Mouse (Mus musculus) lung, embryonic 16.5 days (tissue): ENCODE data around the gene Tmem56. TPM values are rescaled to one million over a fixed set of nuclear protein-coding genes. Genes with fewer than 3 reads are reported as not detected.

Experiments
- ATAC-seq: fragments of 200-750 bp; cut with Nextera tagmentation; 2 replicates; pipeline ENCODE4 v1.8.0; 2017; ENCODE audit warnings: low read depth, mild to moderate bottlenecking, moderate library complexity
- H3K27ac ChIP-seq: fragments of 300-500 bp; sonication (generic); 2 replicates; pipeline ENCODE4 v1.5.1; 2014; ENCODE audit warnings: mild to moderate bottlenecking, control low read depth, low read length
- H3K27me3 ChIP-seq: fragments of 300-500 bp; sonication (generic); 2 replicates; pipeline ENCODE4 v1.6.1; 2014; ENCODE audit warnings: low read depth, low read length, mixed read lengths; ENCODE audit not compliant: control insufficient read depth, insufficient read depth
- H3K36me3 ChIP-seq: fragments of 300-500 bp; sonication (generic); 2 replicates; pipeline ENCODE4 v1.6.1; 2014; ENCODE audit warnings: low read length; ENCODE audit not compliant: control insufficient read depth, insufficient read depth
- H3K4me1 ChIP-seq: fragments of 300-500 bp; sonication (generic); replicated peaks from 2 replicates; pipeline ENCODE4 v1.6.1; 2014; ENCODE audit warnings: low read length, mixed read lengths; ENCODE audit not compliant: control insufficient read depth, insufficient read depth
- H3K4me2 ChIP-seq: fragments of 300-500 bp; sonication (generic); 2 replicates; pipeline ENCODE4 v1.6.1; 2014; ENCODE audit warnings: low read depth, low read length, control low read depth
- H3K4me3 ChIP-seq: fragments of 300-500 bp; sonication (generic); 2 replicates; pipeline ENCODE4 v1.5.1; 2014; ENCODE audit warnings: mild to moderate bottlenecking, low read length, control low read depth
- H3K9ac ChIP-seq: fragments of 300-500 bp; sonication (generic); 2 replicates; pipeline ENCODE4 v1.6.1; 2014; ENCODE audit warnings: low read length, control low read depth
- H3K9me3 ChIP-seq: fragments of 300-500 bp; sonication (generic); 2 replicates; pipeline ENCODE4 v1.6.1; 2016; ENCODE audit warnings: low read length; ENCODE audit not compliant: control insufficient read depth
- WGBS: fragments of 180-500 bp; shearing (Covaris S2); extraction: QIAGEN DNeasy Blood & Tissue Kit; methylation state at CpG from one replicate; pipeline ENCODE4 v1.1.7; 2014; 5-methylcytosine and 5-hydroxymethylcytosine counted together
- polyA plus RNA-seq: library from polyadenylated mRNA; unstranded; fragments of >200 nt; fragmentation: Nextera tagmentation; extraction: Ambion mirVana; gene quantifications from 2 replicates; pipeline ENCODE4 v1.2.1, GENCODE M21; 2015

Gene Tmem56
- polyA plus RNA-seq, 1 experiment from 2014 or later: 0.48 TPM

DNA sequence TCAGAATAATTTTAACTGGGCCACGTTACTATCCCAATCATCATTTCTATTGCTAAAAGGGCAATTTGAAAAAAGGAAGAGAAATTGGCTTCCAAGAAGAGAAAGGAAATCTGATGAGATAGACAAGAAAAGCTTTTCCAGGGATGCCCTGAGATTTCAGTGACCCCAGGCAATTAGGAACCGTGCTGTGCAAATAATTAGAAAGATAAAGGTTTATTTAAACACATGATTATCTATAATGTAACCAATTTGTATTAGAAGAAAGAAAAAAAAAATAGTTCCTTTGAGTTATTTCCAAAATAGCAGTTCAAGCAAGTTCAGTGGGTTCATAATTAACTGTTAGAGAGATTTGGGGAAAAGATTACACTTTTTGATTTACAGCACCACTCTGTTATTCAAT, 110.2 kb downstream of the Tmem56 start:
- no peak overlapping the region for H3K27ac ChIP-seq
- no peak overlapping the region for H3K4me3 ChIP-seq
- WGBS: 51% methylated on average over 2 of the region's 2 CpGs
- H3K4me2 ChIP-seq: no peak overlapping the region
- H3K9me3 ChIP-seq: no peaks in the 10 kb centered on the region
- H3K4me1 ChIP-seq: no peaks in the 10 kb centered on the region
- ATAC-seq: no peak
- no peaks in the 10 kb centered on the region for H3K36me3 ChIP-seq
- H3K9ac ChIP-seq: no peak overlapping the region
- H3K27me3 ChIP-seq: no peaks in the 10 kb centered on the region

DNA sequence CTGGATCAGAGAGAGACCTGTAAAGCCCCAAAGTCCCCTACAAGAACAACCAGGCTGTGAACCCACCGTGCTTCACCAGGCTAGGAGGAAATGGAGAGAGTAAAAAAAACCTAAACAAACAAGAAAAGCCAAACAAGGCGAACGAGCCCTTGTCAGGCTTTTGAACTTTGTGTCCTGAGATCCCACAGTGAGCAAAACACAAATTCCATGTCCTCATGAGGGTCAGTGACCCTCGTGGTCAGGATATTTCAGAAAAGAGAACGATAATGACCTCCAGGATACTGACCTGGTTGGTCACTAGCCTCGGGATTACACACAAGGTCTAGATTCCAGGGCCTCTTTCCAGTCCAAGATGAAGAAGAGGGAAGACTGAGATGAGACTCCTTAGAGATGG, 111.0 kb downstream of the Tmem56 start:
- H3K27me3 ChIP-seq: no peaks in the 10 kb centered on the region
- H3K4me3 ChIP-seq: peak overlapping the region; percentile 75
- H3K9me3 ChIP-seq: no peaks in the 10 kb centered on the region
- no peaks in the 10 kb centered on the region for H3K36me3 ChIP-seq
- 35% methylated on average over 6 of the region's 6 CpGs for WGBS
- no peaks in the 10 kb centered on the region for H3K4me1 ChIP-seq
- no peak for ATAC-seq
- no peak overlapping the region for H3K27ac ChIP-seq
- H3K4me2 ChIP-seq: peak overlapping the region; percentile 78
- peak overlapping the region; percentile 50; the same call in 1 of the 2 replicates for H3K9ac ChIP-seq

DNA sequence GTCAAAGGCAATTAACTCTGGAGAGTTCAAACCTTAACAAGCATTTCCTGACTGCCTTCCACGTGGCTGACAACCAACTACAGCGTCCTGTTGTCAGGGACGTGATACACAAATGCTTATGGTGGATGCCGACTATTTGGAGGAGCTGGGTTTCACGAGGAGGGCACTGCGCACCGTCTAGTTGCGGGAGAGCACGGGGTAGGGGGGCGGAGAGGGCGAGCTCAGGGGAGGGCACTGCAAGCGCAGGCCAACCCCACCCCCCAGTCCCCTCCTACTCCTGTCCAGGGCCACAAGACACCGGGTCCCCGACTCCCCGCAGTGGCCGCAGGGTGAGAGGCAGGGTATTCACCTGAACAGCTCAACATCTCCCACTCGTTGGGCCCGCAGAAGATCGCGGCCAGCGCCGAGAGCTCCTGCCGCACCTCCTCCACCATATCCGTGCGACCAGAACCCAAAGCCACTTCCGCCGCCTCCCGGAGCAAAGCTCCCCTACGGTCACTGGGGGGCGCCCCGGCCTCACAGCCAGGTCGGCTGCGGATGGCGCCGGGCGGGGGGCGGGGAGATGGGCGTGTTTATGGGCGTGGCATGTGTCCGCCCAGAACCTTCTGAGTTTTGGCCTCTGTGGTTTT, 111.5 kb downstream of the Tmem56 start, which contains the start of gene Rwdd3:
Rwdd3 (minus strand) TSS at position 453 of the 629 bp plus-strand sequence.
- H3K9me3 ChIP-seq: peaks cover 2% of the 10 kb centered on the region; the same call in 1 of the 2 replicates
- ATAC-seq: peak; percentile 95
- 0 out of 2 replicates have a peak, but pooled peaks cover 2% of the 10 kb centered on the region for H3K36me3 ChIP-seq
- H3K27ac ChIP-seq: no peak within 1 kb of the TSS
- peak within 1 kb of the TSS; percentile 78 for H3K4me2 ChIP-seq
- H3K27me3 ChIP-seq: no peaks in the 10 kb centered on the region
- H3K4me1 ChIP-seq: no peaks in the 10 kb centered on the region
- H3K9ac ChIP-seq: peak within 1 kb of the TSS; percentile 76
- WGBS: under 1% methylated on average over 40 of the region's 40 CpGs
- H3K4me3 ChIP-seq: peak within 1 kb of the TSS; percentile 75

DNA sequence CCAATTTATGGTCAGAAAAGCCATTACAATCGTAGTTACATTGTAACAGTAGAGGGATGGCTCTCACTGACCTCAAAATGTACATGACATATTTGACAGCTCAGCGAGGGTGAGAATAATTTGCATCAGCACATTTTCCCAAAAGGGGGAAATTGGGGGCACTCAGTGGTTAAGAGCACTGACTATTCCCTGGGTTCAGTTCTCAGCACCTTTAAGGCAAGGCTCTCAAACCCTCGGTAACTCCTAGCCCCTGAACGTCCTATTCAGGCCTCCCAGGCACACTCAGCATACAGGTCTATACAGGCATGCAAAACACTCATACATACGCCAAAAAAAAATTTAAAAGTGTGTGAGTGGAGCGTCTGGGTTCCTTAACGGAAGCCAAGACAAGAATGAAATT, 112.3 kb downstream of the Tmem56 start:
- peak overlapping the region; percentile 75; the same call in 1 of the 2 replicates for H3K4me3 ChIP-seq
- H3K36me3 ChIP-seq: 0 out of 2 replicates have a peak, but pooled peaks cover 2% of the 10 kb centered on the region
- peak overlapping the region; percentile 78 for H3K4me2 ChIP-seq
- H3K27me3 ChIP-seq: no peaks in the 10 kb centered on the region
- no peak for ATAC-seq
- WGBS: 45% methylated on average over 7 of the region's 7 CpGs
- H3K9ac ChIP-seq: no peak overlapping the region
- no peak overlapping the region for H3K27ac ChIP-seq
- peaks cover 2% of the 10 kb centered on the region; the same call in 1 of the 2 replicates for H3K9me3 ChIP-seq
- H3K4me1 ChIP-seq: no peaks in the 10 kb centered on the region

DNA sequence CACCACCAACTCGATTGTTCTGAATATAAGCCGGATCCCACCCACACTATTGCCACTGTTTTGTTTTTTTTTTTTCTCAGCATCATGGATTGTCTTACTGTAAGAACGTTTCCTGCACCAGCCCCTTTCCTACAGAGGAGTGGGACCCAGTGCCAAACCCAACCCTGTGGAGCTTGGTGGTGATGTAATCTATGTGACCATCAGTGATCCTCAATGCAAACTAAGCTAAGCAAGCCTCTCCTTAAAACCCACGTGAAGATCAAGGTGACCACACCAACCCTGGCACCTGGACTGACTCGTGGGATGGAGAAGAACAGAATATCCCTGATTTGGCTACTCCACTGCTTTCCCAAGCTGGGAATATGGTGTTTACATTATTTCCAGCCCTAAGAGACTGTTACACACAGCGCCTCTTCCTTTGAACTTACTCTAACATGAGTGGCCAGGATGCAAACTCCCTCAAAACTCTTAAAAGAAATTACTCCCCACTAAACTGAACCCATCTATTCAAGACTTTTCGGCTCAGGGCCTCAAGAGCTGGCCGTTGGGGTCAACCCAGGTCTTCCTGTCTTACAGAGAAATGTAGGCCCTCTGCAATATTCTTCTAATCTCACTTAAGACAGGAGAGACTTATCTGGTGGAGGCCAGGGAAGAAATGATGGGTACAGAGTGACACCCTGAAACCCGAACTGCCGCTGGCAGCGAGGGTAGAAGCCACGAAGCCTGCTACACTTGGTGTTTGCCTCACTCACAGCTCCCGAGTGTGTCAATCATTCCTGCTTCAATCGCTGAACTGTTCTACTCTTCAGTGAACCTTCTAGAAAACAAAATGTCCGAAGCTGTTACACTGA, 113.6 kb downstream of the Tmem56 start:
- Histone ChIP-seq H3K4me1 (no peaks in the 10 kb centered on the region), H3K27ac (no peak overlapping the region), H3K4me3 (no peak overlapping the region), H3K9ac (no peak overlapping the region), H3K9me3 (peaks cover 2% of the 10 kb centered on the region; the same call in 1 of the 2 replicates), H3K27me3 (no peaks in the 10 kb centered on the region), H3K36me3 (0 out of 2 replicates have a peak, but pooled peaks cover 2% of the 10 kb centered on the region), H3K4me2 (no peak overlapping the region)
- WGBS: 66% methylated on average over 15 of the region's 15 CpGs
- ATAC-seq: no peak

DNA sequence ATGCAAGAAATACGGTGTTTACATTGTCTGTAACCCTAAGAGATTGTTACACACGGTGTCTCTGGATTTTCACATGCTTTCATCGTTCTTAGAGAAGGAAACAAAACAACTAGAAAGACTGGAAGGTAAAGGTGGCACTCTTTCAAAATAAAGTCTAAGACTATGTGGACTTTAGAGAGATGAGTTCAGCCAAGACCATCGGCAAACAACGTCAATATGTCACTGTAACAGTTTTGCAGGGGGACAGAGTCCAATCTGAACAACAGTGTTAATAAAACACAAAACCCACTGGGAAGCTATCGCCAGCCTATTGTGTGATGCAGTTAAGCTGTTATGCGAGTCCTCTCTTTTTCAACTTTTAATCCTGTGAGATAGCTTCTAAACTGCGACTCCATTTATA, 114.3 kb downstream of the Tmem56 start:
- Histone ChIP-seq H3K4me2 (no peak overlapping the region), H3K9me3 (peaks cover 2% of the 10 kb centered on the region; the same call in 1 of the 2 replicates), H3K9ac (no peak overlapping the region), H3K4me1 (no peaks in the 10 kb centered on the region), H3K36me3 (0 out of 2 replicates have a peak, but pooled peaks cover 2% of the 10 kb centered on the region), H3K27me3 (no peaks in the 10 kb centered on the region), H3K27ac (no peak overlapping the region), H3K4me3 (no peak overlapping the region)
- WGBS: 77% methylated on average over 8 of the region's 8 CpGs
- no peak for ATAC-seq

DNA sequence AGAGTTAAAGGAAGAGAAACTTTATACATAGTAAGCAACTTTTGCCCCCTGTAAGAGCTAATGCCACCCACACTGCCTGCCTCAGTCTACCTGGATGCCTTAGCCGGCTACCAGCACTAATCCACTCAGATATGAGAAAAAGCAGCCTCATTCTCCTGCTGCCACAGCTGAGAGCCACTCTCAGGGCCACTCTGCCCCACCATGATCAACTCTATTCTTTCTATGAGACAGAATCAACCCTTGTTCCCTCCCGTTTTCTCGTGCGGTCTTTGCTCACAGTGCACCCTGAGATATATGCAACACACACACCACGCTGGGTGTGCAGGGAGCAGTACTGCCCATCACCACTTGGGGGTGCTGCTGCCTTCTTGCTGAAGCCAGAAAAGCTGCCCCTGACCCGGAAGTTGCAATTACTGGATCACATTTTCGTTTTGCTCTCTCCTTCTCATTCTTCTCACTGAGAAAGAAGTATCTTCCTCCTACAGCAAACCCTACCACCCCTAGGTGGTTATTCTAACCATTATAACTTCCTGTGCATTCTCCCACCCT, 119.6 kb downstream of the Tmem56 start:
- H3K4me1 ChIP-seq: no peaks in the 10 kb centered on the region; the same call in 1 of the 2 replicates
- no peak overlapping the region for H3K9ac ChIP-seq
- peaks cover 2% of the 10 kb centered on the region; the same call in 1 of the 2 replicates for H3K9me3 ChIP-seq
- H3K4me2 ChIP-seq: no peak overlapping the region
- no peak overlapping the region for H3K27ac ChIP-seq
- H3K27me3 ChIP-seq: no peaks in the 10 kb centered on the region
- 0 out of 2 replicates have a peak, but pooled peaks cover 2% of the 10 kb centered on the region for H3K36me3 ChIP-seq
- ATAC-seq: no peak
- no peak overlapping the region for H3K4me3 ChIP-seq
- 42% methylated on average over 7 of the region's 7 CpGs for WGBS

DNA sequence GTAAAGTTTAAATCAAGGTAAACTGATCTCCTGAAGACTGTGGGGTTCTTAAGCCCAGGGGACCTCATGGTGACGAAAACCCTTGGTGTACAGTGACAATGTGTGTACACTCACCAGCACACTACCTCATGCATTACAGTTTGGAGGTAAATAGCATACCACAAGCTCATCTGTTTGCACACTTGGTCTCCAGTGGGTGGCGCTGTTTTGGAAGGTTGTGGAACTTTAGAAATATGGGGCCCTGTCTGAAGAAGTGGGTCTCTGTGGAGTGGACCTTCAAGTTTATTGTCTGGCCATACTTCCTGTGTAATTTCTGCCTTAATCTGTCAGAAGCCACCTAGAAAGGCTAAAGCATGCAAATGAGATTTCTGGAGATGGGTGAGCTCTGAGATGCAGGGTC, 121.2 kb downstream of the Tmem56 start:
- no peak for ATAC-seq
- WGBS: 46% methylated on average over 2 of the region's 2 CpGs
- Histone ChIP-seq H3K4me2 (no peak overlapping the region), H3K36me3 (0 out of 2 replicates have a peak, but pooled peaks cover 1% of the 10 kb centered on the region), H3K9ac (no peak overlapping the region), H3K27ac (no peak overlapping the region), H3K27me3 (no peaks in the 10 kb centered on the region), H3K9me3 (peaks cover 1% of the 10 kb centered on the region; the same call in 1 of the 2 replicates), H3K4me1 (no peaks in the 10 kb centered on the region; the same call in 1 of the 2 replicates), H3K4me3 (no peak overlapping the region)

DNA sequence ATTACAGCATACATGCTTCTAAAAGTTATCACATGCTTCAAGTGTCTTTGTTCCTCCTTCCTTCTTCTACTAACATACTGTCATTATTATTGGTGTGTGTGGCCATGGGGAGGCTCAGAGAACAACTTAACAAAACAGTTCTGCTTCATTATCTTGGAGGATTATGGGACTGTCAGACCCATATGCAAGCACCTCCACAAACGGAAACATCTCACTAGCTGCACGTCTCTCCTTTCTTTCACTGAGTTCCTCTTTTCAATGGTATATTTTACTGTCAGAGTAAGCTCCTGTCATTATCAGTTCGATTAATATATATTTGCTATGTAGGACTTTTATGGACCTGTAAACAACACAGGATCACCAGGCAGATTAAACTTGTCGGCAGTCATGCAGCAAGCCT, 122.5 kb downstream of the Tmem56 start:
- Histone ChIP-seq H3K27ac (no peak overlapping the region), H3K9me3 (no peaks in the 10 kb centered on the region), H3K9ac (no peak overlapping the region), H3K36me3 (no peaks in the 10 kb centered on the region), H3K4me2 (no peak overlapping the region), H3K4me1 (no peaks in the 10 kb centered on the region; the same call in 1 of the 2 replicates), H3K27me3 (no peaks in the 10 kb centered on the region), H3K4me3 (no peak overlapping the region)
- WGBS: 30% methylated on average over 4 of the region's 4 CpGs
- ATAC-seq: no peak
